Mouse (Mus musculus) testis, adult 2 months (tissue): ENCODE data around the gene Nanog. TPM values are rescaled to one million over a fixed set of nuclear protein-coding genes. Genes with fewer than 3 reads are reported as not detected.

Source experiments
- H3K27ac ChIP-seq: fragments of 200-500 bp; 2 replicates; pipeline ENCODE4 v1.5.1; 2012; ENCODE audit warnings: low read depth, low read length; ENCODE audit not compliant: control insufficient read depth, insufficient read depth
- H3K27me3 ChIP-seq: fragments of 200-500 bp; 2 replicates; pipeline ENCODE4 v1.6.1; 2012; ENCODE audit warnings: mild to moderate bottlenecking, low read length, moderate library complexity; ENCODE audit not compliant: control insufficient read depth, insufficient read depth
- H3K36me3 ChIP-seq: fragments of 200-500 bp; 2 replicates; pipeline ENCODE4 v1.6.1; 2012; ENCODE audit warnings: mild to moderate bottlenecking, low read length; ENCODE audit not compliant: control insufficient read depth, insufficient read depth
- H3K4me1 ChIP-seq: fragments of 200-500 bp; 2 replicates; pipeline ENCODE4 v1.6.1; 2012; ENCODE audit warnings: low read length; ENCODE audit not compliant: control insufficient read depth, insufficient read depth
- H3K4me3 ChIP-seq: fragments of 200-500 bp; 2 replicates; pipeline ENCODE4 v1.5.1; 2012; ENCODE audit warnings: low read depth, mild to moderate bottlenecking, low read length, moderate library complexity, mixed read lengths; ENCODE audit not compliant: control insufficient read depth
- CTCF ChIP-seq: fragments of 200-500 bp; IDR thresholded peaks from 2 replicates; pipeline ENCODE4 v1.5.1; 2012; ENCODE audit warnings: low read depth, mild to moderate bottlenecking, inconsistent platforms, low read length, moderate library complexity; ENCODE audit not compliant: control insufficient read depth, insufficient read depth, insufficient replicate concordance
- POLR2A ChIP-seq: fragments of 200-500 bp; IDR thresholded peaks from 2 replicates; pipeline ENCODE4 v1.6.1; 2012; ENCODE audit warnings: low read depth, mild to moderate bottlenecking, inconsistent platforms, low read length, moderate library complexity; ENCODE audit not compliant: control insufficient read depth
- polyA plus RNA-seq: library from polyadenylated mRNA; depleted of rRNA; stranded (reverse); fragments of >200 nt; gene quantifications from 2 replicates; pipeline ENCODE4 v1.2.3, GENCODE M21; 2012; rRNA removed

Gene Nanog
- polyA plus RNA-seq, result 0.08 and 0.10 TPM in 2 replicates

- no peaks in the 10 kb centered on the region for H3K36me3 ChIP-seq
- peaks cover 2% of the 10 kb centered on the region; the same call in 1 of the 2 replicates for H3K4me1 ChIP-seq
- H3K27ac ChIP-seq, result no peak within 1 kb of the TSS
- TF ChIP-seq POLR2A (no peak), CTCF (no peak)
- no peaks in the 10 kb centered on the region for H3K27me3 ChIP-seq
- no peak within 1 kb of the TSS for H3K4me3 ChIP-seq
These were observed at the start of gene Nanog for GRCm38 (mm10) chr6:122707036-122707800. TSS of gene Nanog (plus strand) at chr6:122707489.

- H3K4me1 ChIP-seq, result no peaks in the 10 kb centered on the region; the same call in 1 of the 2 replicates
These were observed 49.7 kb upstream of the Nanog start for GRCm38 (mm10) chr6:122657630-122658029.

GRCm38 (mm10) chr6:122659567-122659966 lies 47.7 kb upstream of the Nanog start:
- H3K4me3 ChIP-seq, result no peak overlapping the region
- no peaks in the 10 kb centered on the region for H3K36me3 ChIP-seq
- TF ChIP-seq CTCF (no peak), POLR2A (no peak)
- no peaks in the 10 kb centered on the region for H3K27me3 ChIP-seq
- peaks cover 2% of the 10 kb centered on the region; the same call in 1 of the 2 replicates for H3K4me1 ChIP-seq
- no peak overlapping the region for H3K27ac ChIP-seq

More at GRCm38 (mm10) chr6:122657630-122658029, 49.7 kb upstream of the Nanog start:
- Histone ChIP-seq H3K4me3 (no peak overlapping the region), H3K27ac (no peak overlapping the region), H3K36me3 (no peaks in the 10 kb centered on the region), H3K27me3 (no peaks in the 10 kb centered on the region)
- TF ChIP-seq POLR2A (no peak), CTCF (no peak)

- Histone ChIP-seq H3K36me3 (no peaks in the 10 kb centered on the region), H3K4me3 (no peak overlapping the region), H3K4me1 (peaks cover 2% of the 10 kb centered on the region; the same call in 1 of the 2 replicates), H3K27ac (no peak overlapping the region), H3K27me3 (no peaks in the 10 kb centered on the region)
- no peak for TF ChIP-seq CTCF
- TF ChIP-seq POLR2A, result no peak
These were observed 46.5 kb upstream of the Nanog start for GRCm38 (mm10) chr6:122660601-122661379.

- Histone ChIP-seq H3K4me3 (no peak overlapping the region), H3K27ac (no peak overlapping the region), H3K36me3 (no peaks in the 10 kb centered on the region), H3K4me1 (peaks cover 2% of the 10 kb centered on the region), H3K27me3 (no peaks in the 10 kb centered on the region)
- TF ChIP-seq POLR2A (no peak), CTCF (no peak)
These were observed 44.6 kb upstream of the Nanog start for GRCm38 (mm10) chr6:122662551-122663264.

- no peak for TF ChIP-seq CTCF
- TF ChIP-seq POLR2A, result no peak
- H3K4me1 ChIP-seq, result peaks cover 2% of the 10 kb centered on the region
- no peak overlapping the region for H3K27ac ChIP-seq
- no peaks in the 10 kb centered on the region for H3K27me3 ChIP-seq
- no peak overlapping the region for H3K4me3 ChIP-seq
- no peaks in the 10 kb centered on the region for H3K36me3 ChIP-seq
These were observed 43.6 kb upstream of the Nanog start for GRCm38 (mm10) chr6:122663596-122664206.
